Mouse (Mus musculus) kidney, postnatal 4 days (tissue): ENCODE results near the gene Il21r.
A peak's percentile ranks its signal among the peaks of the same experiment; 100 is the strongest.

ENCODE experiments used
- DNase-seq, 2 experiments: peaks; one replicate each; pipeline ENCODE4 v3.0.0; 2021; ENCODE audit warnings: mixed read lengths in 2 of 2

Il21r gene

GRCm38 (mm10) chr7:125575738-125576540, 27.3 kb upstream of the Il21r start:
- no peak for DNase-seq

- DNase-seq = peak; percentile 60 to 70
Observed at GRCm38 (mm10) chr7:125576982-125577381, 26.2 kb upstream of the Il21r start.

GRCm38 (mm10) chr7:125577486-125578088, 25.6 kb upstream of the Il21r start:
- no peak for DNase-seq

GRCm38 (mm10) chr7:125578106-125578505, 25.1 kb upstream of the Il21r start:
- DNase-seq = no peak

- DNase-seq = no peak
Observed at GRCm38 (mm10) chr7:125579545-125580219, 23.5 kb upstream of the Il21r start.

- no peak for DNase-seq
Observed at GRCm38 (mm10) chr7:125580220-125580549, 23.0 kb upstream of the Il21r start.

GRCm38 (mm10) chr7:125580625-125581316, 22.5 kb upstream of the Il21r start:
- no peak for DNase-seq

GRCm38 (mm10) chr7:125581317-125581672, 21.9 kb upstream of the Il21r start:
- peak; percentile 94 for DNase-seq

- no peak for DNase-seq
Observed at GRCm38 (mm10) chr7:125583325-125584004, 19.8 kb upstream of the Il21r start.

GRCm38 (mm10) chr7:125584005-125584369, 19.2 kb upstream of the Il21r start:
- no peak for DNase-seq

- no peak for DNase-seq
Observed at GRCm38 (mm10) chr7:125586355-125586754, 16.9 kb upstream of the Il21r start.

GRCm38 (mm10) chr7:125588721-125589120, 14.5 kb upstream of the Il21r start:
- no peak for DNase-seq

GRCm38 (mm10) chr7:125589896-125590295, 13.3 kb upstream of the Il21r start:
- DNase-seq = no peak

GRCm38 (mm10) chr7:125593831-125594230, 9.4 kb upstream of the Il21r start:
- no peak for DNase-seq

- DNase-seq = no peak
Observed at GRCm38 (mm10) chr7:125596406-125596805, 6.8 kb upstream of the Il21r start.

GRCm38 (mm10) chr7:125597083-125597482, 6.1 kb upstream of the Il21r start:
- no peak for DNase-seq

- no peak for DNase-seq
Observed at GRCm38 (mm10) chr7:125597516-125598347, 5.5 kb upstream of the Il21r start.

- no peak for DNase-seq
Observed at GRCm38 (mm10) chr7:125599373-125599973, 3.8 kb upstream of the Il21r start.

GRCm38 (mm10) chr7:125600136-125600535, 3.1 kb upstream of the Il21r start:
- no peak for DNase-seq

GRCm38 (mm10) chr7:125600612-125601279, 2.5 kb upstream of the Il21r start:
- peak in 1 of 2 experiments; percentile 6 for DNase-seq

GRCm38 (mm10) chr7:125601280-125601670, 2.0 kb upstream of the Il21r start:
- peak; percentile 9 to 20 for DNase-seq
